Mouse (Mus musculus): ENCODE results near the gene Ntsr2. TPM values are rescaled to one million over a fixed set of nuclear protein-coding genes. Genes with fewer than 3 reads are reported as not detected.

Ntsr2 gene
- polyA plus RNA-seq, 1 experiment from 2014 or later = 0.11 TPM

DNA sequence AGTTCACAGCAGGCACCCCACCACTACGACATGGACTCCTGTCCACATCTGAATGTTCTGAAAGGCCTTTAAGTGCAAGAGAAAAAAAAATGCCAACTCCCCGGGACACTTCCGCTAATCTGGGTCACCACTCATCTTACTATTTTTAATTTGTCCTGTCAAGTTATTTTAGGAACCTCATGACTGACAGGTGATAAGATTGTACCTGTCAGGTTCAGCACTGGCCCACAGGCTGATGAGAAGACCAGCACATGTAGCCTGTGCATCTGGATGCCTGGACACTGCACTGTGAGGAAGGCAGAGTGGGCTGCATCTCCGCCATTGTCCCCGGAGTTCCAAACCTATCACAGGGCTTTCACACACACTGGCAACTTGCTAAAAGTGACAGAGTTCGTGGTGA, 3.4 kb upstream of the Ntsr2 start:
- Histone ChIP-seq H3K9me3 (ENCODE audit: control insufficient read depth, low read length) (no peaks in the 10 kb centered on the region), H3K4me1 (ENCODE audit: control insufficient read depth in 2 of 2, insufficient read depth in 2 of 2, low read length in 2 of 2) (peaks cover 8 to 13% of the 10 kb centered on the region in 2 experiments), H3K27me3 (ENCODE audit: control insufficient read depth, insufficient read depth, low read length) (peaks cover 21% of the 10 kb centered on the region), H3K9ac (ENCODE audit: low read length) (no peak overlapping the region), H3K27ac (replicated peaks in 1 of 2; ENCODE audit: control insufficient read depth in 1 of 2, insufficient read depth in 1 of 2, low read depth in 2 of 2, low read length in 2 of 2) (peak overlapping the region; percentile 65 to 68), H3K4me2 (ENCODE audit: low read length) (peak overlapping the region; percentile 3; the same call in 1 of the 2 replicates), H3K4me3 (ENCODE audit: control insufficient read depth in 1 of 2, insufficient read depth in 1 of 2, low read depth in 1 of 2, low read length in 2 of 2) (no peak overlapping the region), H3K36me3 (ENCODE audit: control insufficient read depth, insufficient read depth, low read length) (no peaks in the 10 kb centered on the region)
- 20% methylated on average over 6 of the region's 6 CpGs for WGBS
- ATAC-seq (ENCODE audit: insufficient number of reproducible peaks, insufficient read depth, low FRiP score, low read depth) = peak; percentile 42; the same call in 1 of the 2 replicates

DNA sequence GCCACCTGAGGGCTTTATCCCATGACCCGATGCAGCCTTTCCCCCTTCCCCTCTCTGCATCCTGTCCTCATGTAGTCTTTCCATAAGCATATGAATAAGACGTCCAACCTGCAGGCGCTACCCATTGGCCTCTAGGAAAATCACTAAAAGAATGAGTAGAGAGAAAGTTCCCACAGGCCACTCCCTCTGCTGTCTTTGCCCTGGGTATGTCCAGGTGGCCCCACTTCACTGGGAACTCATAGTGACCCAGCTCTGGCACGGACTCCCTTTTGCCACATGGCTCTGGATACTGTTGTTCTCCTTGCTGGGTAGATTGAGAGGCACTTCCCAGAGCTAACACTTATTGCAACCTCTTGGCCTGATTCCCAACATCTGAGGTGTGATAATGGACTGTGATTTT, 2.4 kb downstream of the Ntsr2 start:
- Histone ChIP-seq H3K9ac (ENCODE audit: low read length) (no peak overlapping the region), H3K27ac (replicated peaks in 1 of 2; ENCODE audit: control insufficient read depth in 1 of 2, insufficient read depth in 1 of 2, low read depth in 2 of 2, low read length in 2 of 2) (no peak overlapping the region), H3K4me2 (ENCODE audit: low read length) (no peak overlapping the region), H3K4me3 (ENCODE audit: control insufficient read depth in 1 of 2, insufficient read depth in 1 of 2, low read depth in 1 of 2, low read length in 2 of 2) (no peak overlapping the region), H3K4me1 (ENCODE audit: control insufficient read depth in 2 of 2, insufficient read depth in 2 of 2, low read length in 2 of 2) (peaks cover 0 to 2% of the 10 kb centered on the region in 2 experiments; a peak in 1 of 4 replicates), H3K9me3 (ENCODE audit: control insufficient read depth, low read length) (no peaks in the 10 kb centered on the region), H3K27me3 (ENCODE audit: control insufficient read depth, insufficient read depth, low read length) (peaks cover 31% of the 10 kb centered on the region), H3K36me3 (ENCODE audit: control insufficient read depth, insufficient read depth, low read length) (no peaks in the 10 kb centered on the region)
- WGBS = 74% methylated on average over 4 of the region's 4 CpGs
- ATAC-seq (ENCODE audit: insufficient number of reproducible peaks, insufficient read depth, low FRiP score, low read depth) = no peak

DNA sequence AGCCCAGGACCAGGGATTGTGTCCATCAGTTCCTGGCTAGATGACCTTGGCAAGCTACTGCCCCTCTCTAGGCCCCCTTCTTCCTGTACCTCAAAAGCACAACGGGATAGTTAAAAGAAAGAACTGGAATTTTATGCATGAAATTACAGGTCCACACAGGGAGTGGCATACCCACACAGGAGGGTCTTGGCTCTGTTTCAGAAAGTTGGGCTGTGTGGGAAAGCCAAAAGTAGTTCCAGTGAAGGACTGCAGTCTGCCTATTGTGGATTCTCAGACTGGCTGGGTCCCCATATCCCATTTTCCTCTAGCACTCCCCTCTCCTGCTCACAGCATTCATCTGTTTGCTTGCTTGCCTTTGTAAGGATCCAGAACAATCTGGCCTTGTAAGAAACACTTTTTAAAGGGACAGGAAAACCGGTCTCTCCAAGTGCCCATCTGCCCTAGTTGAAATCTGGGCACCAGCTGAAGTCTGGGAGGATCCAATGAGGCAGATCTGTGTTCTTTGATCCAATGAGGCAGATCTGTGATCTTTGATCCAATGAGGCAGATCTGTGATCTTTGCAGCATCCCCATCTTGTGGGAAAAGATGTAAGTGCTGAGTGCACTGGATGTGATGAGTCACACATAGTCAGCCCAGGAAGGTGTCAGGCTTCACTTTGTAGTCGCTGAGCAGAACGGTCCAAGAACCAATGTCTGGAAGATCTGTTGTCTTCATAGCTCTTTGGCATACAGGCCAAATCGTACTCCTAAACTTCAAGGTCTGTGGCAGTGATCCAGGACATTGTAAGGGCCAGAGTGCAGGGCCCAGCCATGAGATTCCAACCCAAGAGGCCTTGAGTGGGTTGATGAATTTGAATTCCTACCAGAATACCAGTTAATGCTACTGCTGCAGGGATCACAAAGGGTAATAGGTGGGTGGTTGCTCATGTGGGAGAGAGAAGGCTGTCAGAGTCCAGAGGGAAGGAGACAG, 4.0 kb downstream of the Ntsr2 start:
- Histone ChIP-seq H3K4me1 (ENCODE audit: control insufficient read depth in 2 of 2, insufficient read depth in 2 of 2, low read length in 2 of 2) (no peaks in the 10 kb centered on the region), H3K27ac (replicated peaks in 1 of 2; ENCODE audit: control insufficient read depth in 1 of 2, insufficient read depth in 1 of 2, low read depth in 2 of 2, low read length in 2 of 2) (no peak overlapping the region), H3K4me3 (ENCODE audit: control insufficient read depth in 1 of 2, insufficient read depth in 1 of 2, low read depth in 1 of 2, low read length in 2 of 2) (no peak overlapping the region), H3K27me3 (ENCODE audit: control insufficient read depth, insufficient read depth, low read length) (peaks cover 31% of the 10 kb centered on the region), H3K36me3 (ENCODE audit: control insufficient read depth, insufficient read depth, low read length) (no peaks in the 10 kb centered on the region), H3K9me3 (ENCODE audit: control insufficient read depth, low read length) (no peaks in the 10 kb centered on the region), H3K4me2 (ENCODE audit: low read length) (no peak overlapping the region), H3K9ac (ENCODE audit: low read length) (no peak overlapping the region)
- no peak for ATAC-seq (ENCODE audit: insufficient number of reproducible peaks, insufficient read depth, low FRiP score, low read depth)
- 62% methylated on average over 5 of the region's 5 CpGs for WGBS

DNA sequence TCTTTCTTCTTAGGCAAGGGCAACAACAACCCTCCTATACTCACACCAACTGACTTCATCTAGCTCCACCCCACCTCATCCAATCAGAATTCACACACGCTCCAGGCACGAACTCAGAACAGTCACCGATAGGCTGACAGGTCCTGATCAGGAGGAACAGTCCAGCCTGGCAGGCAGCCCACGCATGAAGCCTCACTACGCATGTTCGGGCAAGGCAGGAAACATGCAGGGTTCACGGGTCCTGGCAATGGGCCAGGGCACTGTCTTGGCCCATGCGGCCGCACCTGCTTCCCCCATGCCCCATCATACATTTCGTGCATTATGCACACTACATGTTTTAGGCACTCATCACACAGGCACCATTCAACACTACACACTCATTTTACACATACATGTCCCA, 8.3 kb downstream of the Ntsr2 start:
- Histone ChIP-seq H3K4me2 (ENCODE audit: low read length) (no peak overlapping the region), H3K9me3 (ENCODE audit: control insufficient read depth, low read length) (no peaks in the 10 kb centered on the region), H3K27me3 (ENCODE audit: control insufficient read depth, insufficient read depth, low read length) (peaks cover 3% of the 10 kb centered on the region; the same call in 1 of the 2 replicates), H3K27ac (replicated peaks in 1 of 2; ENCODE audit: control insufficient read depth in 1 of 2, insufficient read depth in 1 of 2, low read depth in 2 of 2, low read length in 2 of 2) (no peak overlapping the region), H3K36me3 (ENCODE audit: control insufficient read depth, insufficient read depth, low read length) (no peaks in the 10 kb centered on the region), H3K4me3 (ENCODE audit: control insufficient read depth in 1 of 2, insufficient read depth in 1 of 2, low read depth in 1 of 2, low read length in 2 of 2) (no peak overlapping the region), H3K4me1 (ENCODE audit: control insufficient read depth in 2 of 2, insufficient read depth in 2 of 2, low read length in 2 of 2) (no peaks in the 10 kb centered on the region; a peak in 1 of 4 replicates), H3K9ac (ENCODE audit: low read length) (no peak overlapping the region)
- 86% methylated on average over 10 of the region's 10 CpGs for WGBS
- no peak for ATAC-seq (ENCODE audit: insufficient number of reproducible peaks, insufficient read depth, low FRiP score, low read depth)

DNA sequence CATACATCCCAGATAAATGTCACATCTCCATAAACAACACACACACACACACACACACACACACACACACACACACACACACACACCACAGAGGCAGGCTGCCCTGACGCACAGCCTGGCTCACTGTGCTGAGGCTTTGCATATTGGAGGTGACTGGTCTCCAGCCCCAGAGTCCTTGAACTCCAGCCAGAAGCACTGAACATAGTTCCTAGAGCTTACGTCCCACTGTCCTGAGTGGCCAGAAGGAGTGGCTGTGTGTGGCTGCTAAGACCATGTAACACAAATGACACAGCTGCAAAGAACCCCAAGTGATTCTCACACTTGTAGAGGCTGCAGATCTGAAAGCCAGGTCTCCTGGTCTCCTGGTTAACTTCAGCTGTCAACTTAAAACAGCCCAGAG, 8.8 kb downstream of the Ntsr2 start:
- WGBS = 47% methylated on average over 2 of the region's 2 CpGs
- no peak for ATAC-seq (ENCODE audit: insufficient number of reproducible peaks, insufficient read depth, low FRiP score, low read depth)
- no peak overlapping the region for H3K9ac ChIP-seq (ENCODE audit: low read length)
- H3K9me3 ChIP-seq (ENCODE audit: control insufficient read depth, low read length) = no peaks in the 10 kb centered on the region
- H3K27ac ChIP-seq (replicated peaks in 1 of 2; ENCODE audit: control insufficient read depth in 1 of 2, insufficient read depth in 1 of 2, low read depth in 2 of 2, low read length in 2 of 2) = no peak overlapping the region
- no peak overlapping the region for H3K4me2 ChIP-seq (ENCODE audit: low read length)
- peaks cover 3% of the 10 kb centered on the region; the same call in 1 of the 2 replicates for H3K27me3 ChIP-seq (ENCODE audit: control insufficient read depth, insufficient read depth, low read length)
- H3K4me1 ChIP-seq (ENCODE audit: control insufficient read depth in 2 of 2, insufficient read depth in 2 of 2, low read length in 2 of 2) = no peaks in the 10 kb centered on the region; a peak in 1 of 4 replicates
- no peak overlapping the region for H3K4me3 ChIP-seq (ENCODE audit: control insufficient read depth in 1 of 2, insufficient read depth in 1 of 2, low read depth in 1 of 2, low read length in 2 of 2)
- no peaks in the 10 kb centered on the region for H3K36me3 ChIP-seq (ENCODE audit: control insufficient read depth, insufficient read depth, low read length)

DNA sequence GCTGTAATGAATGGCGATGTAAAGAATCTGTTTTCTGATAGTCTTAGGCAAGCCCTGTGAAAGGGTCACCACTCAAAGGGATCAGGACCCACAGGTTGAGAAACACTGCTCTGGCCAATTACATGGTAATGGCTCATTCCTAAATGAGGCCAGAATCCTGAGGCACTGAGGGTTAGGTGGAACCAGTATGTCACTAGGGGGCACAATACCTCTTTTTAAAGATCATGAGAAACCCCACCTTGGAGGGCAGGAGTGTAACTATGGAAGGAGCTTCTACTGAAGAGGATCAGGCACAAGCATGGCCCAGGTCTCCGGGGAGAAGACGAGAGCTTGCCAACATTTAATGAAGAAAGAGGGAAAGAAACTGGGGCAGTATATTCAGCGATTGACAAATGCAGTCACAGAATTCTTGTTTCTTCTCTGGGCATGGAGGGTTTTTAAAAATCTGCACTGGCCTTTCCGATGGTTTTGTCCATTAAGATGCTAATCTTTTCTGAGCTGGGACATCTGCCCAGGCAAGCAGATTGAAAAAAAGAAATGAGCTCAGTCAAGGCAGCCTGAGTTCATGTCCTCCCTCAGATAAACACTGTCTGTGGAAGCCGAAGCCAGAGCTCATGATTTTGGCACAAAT, 9.9 kb downstream of the Ntsr2 start:
- no peak overlapping the region for H3K27ac ChIP-seq (replicated peaks in 1 of 2; ENCODE audit: control insufficient read depth in 1 of 2, insufficient read depth in 1 of 2, low read depth in 2 of 2, low read length in 2 of 2)
- H3K4me2 ChIP-seq (ENCODE audit: low read length) = no peak overlapping the region
- 69% methylated on average over 6 of the region's 6 CpGs for WGBS
- H3K9ac ChIP-seq (ENCODE audit: low read length) = no peak overlapping the region
- ATAC-seq (ENCODE audit: insufficient number of reproducible peaks, insufficient read depth, low FRiP score, low read depth) = no peak
- H3K27me3 ChIP-seq (ENCODE audit: control insufficient read depth, insufficient read depth, low read length) = no peaks in the 10 kb centered on the region
- H3K36me3 ChIP-seq (ENCODE audit: control insufficient read depth, insufficient read depth, low read length) = no peaks in the 10 kb centered on the region
- H3K4me1 ChIP-seq (ENCODE audit: control insufficient read depth in 2 of 2, insufficient read depth in 2 of 2, low read length in 2 of 2) = no peaks in the 10 kb centered on the region; a peak in 1 of 4 replicates
- H3K4me3 ChIP-seq (ENCODE audit: control insufficient read depth in 1 of 2, insufficient read depth in 1 of 2, low read depth in 1 of 2, low read length in 2 of 2) = no peak overlapping the region
- H3K9me3 ChIP-seq (ENCODE audit: control insufficient read depth, low read length) = no peaks in the 10 kb centered on the region

DNA sequence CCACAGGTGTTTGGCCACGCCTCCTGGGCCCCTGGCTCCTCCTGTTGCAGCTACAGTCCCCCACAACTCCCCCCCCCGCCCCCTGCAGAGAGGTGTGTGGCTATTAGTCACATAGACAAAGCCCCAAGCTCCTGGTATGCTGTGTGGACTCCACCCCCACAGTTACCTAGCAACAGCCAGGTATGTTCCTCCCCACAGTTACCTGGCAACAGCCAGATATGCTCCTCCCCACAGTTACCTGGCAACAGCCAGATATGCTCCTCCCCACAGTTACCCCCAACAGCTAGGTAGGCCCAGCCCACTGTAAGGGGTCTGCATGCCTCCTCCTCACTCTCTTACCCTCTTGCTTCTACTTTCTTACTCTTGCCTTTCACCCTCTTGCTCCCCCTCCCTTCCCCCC, 11.8 kb downstream of the Ntsr2 start:
- H3K27ac ChIP-seq (replicated peaks in 1 of 2; ENCODE audit: control insufficient read depth in 1 of 2, insufficient read depth in 1 of 2, low read depth in 2 of 2, low read length in 2 of 2) = no peak overlapping the region
- H3K9me3 ChIP-seq (ENCODE audit: control insufficient read depth, low read length) = no peaks in the 10 kb centered on the region
- H3K4me1 ChIP-seq (ENCODE audit: control insufficient read depth in 2 of 2, insufficient read depth in 2 of 2, low read length in 2 of 2) = no peaks in the 10 kb centered on the region; a peak in 1 of 4 replicates
- WGBS = 16% methylated on average over 2 of the region's 2 CpGs
- H3K27me3 ChIP-seq (ENCODE audit: control insufficient read depth, insufficient read depth, low read length) = no peaks in the 10 kb centered on the region
- H3K4me3 ChIP-seq (ENCODE audit: control insufficient read depth in 1 of 2, insufficient read depth in 1 of 2, low read depth in 1 of 2, low read length in 2 of 2) = no peak overlapping the region
- no peak overlapping the region for H3K9ac ChIP-seq (ENCODE audit: low read length)
- ATAC-seq (ENCODE audit: insufficient number of reproducible peaks, insufficient read depth, low FRiP score, low read depth) = no peak
- H3K4me2 ChIP-seq (ENCODE audit: low read length) = no peak overlapping the region
- no peaks in the 10 kb centered on the region for H3K36me3 ChIP-seq (ENCODE audit: control insufficient read depth, insufficient read depth, low read length)
